Mouse (Mus musculus): ENCODE data around the gene Cox19.

- no peak for TF ChIP-seq CTCF (IDR thresholded peaks at IDR 0.05; ENCODE audit: borderline replicate concordance, insufficient read depth, low read depth, low read length)
- no peak for TF ChIP-seq POLR2A (IDR thresholded peaks at IDR 0.05; ENCODE audit: borderline replicate concordance, insufficient read depth, low read length)
Measured at GRCm38 (mm10) chr5:139394399-139394798, 43.2 kb upstream of the Cox19 start.
